Mouse (Mus musculus): ENCODE measurements at regions not wholly inside any gene's neighbourhood (a gene's known extent, or its start where the extent isn't known, plus 50 kb on each side); places are given as distances from the start of the nearest gene placed in this dataset.

- TF ChIP-seq USF1 (IDR thresholded peaks at IDR 0.05; ENCODE audit: low read depth) (no peak), CTCF (IDR thresholded peaks at IDR 0.05; ENCODE audit: control insufficient read depth, insufficient read depth, insufficient read length) (no peak), MAX (IDR thresholded peaks at IDR 0.05) (no peak), CEBPB (IDR thresholded peaks at IDR 0.05; ENCODE audit: low read depth) (no peak), MYOG (IDR thresholded peaks at IDR 0.05; ENCODE audit: control insufficient read depth, extremely low read depth, insufficient read length) (no peak)
These were observed 364.2 kb downstream of the Hdgfl1 start for GRCm38 (mm10) chr13:26405757-26406156.
